Mouse (Mus musculus) adrenal gland, postnatal 14 days (tissue): ENCODE results near the gene Adcy1. TPM values are rescaled to one million over a fixed set of nuclear protein-coding genes. Genes with fewer than 3 reads are reported as not detected.

Experiments used
- DNase-seq: peaks from one replicate; pipeline ENCODE4 v3.0.0; 2021; ENCODE audit warnings: mixed read lengths
- long read RNA-seq, 2 experiments: library from polyadenylated mRNA; stranded (forward); transcript quantifications; one replicate each; pipeline ENCODE4 v2.0.0; 2021
- total RNA-seq: library from RNA; stranded (reverse); gene quantifications from 2 replicates; pipeline ENCODE4 v1.2.3, GENCODE M21; 2021

Adcy1 gene
- 2.9 and 3.7 TPM in 2 replicates for total RNA-seq
- long read RNA-seq, experiment 1, partial matches to known transcripts = 3 of 3 reads
- long read RNA-seq, experiment 1, other reads (novel, unspliced or antisense) = 0 of 3 reads
- long read RNA-seq, experiment 2, full-length matches to known transcripts = 1 of 3 reads
- long read RNA-seq, experiment 2, partial matches to known transcripts = 0 of 3 reads
- long read RNA-seq, experiment 2, other reads (novel, unspliced or antisense) = 2 of 3 reads

DNA sequence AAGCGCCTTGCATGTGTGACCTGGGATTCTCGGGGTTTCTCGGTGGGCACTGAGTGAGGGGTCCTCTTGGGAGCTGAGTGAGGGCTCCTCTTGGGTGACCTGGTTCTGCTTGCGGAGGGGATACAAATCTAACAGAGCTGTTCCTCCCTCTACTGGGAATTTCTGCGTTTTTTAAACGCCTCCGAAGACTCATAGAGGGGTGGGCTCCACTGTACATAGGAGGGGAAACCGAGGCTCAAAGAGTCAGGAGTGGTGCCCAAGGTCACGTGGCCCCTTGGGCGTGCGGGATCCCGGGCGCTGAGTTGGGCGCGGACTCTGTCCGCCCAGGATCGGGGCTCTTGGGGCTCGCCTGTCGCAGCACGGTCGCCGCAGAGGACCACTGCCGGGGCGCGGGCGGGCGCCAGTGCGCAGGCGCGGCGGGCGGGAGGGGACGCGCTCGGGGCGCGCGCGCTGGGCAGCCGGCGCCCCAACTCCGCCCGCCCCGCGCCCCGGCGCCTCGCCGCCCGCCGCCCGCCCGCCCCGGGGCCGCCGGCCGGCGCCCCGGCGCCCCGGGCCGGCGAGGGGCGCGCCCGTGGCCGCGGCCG is at the start of gene Adcy1:
Gene Adcy1, plus strand, starts transcription at position 489 of the 584 bp plus-strand sequence.
- peak; percentile 17 for DNase-seq

DNA sequence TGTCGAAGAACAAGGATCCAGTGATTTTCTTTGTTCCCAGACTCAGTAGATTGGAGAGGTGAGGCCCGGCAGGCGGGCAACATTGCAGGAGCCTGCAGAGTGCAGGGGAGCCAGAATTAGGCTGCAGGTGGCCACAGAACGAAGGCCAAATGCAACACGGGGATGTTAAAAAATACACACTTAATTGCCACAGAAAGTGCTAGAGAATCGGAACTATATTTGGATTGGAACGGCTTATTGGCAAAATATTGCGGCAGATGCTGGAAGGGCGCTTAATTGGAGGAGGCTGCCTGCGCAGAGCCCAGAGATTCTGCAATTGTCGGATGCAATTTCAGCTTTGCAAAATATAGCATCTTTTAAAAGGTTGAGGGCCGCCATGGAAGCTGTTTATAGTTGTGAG is 46.4 kb upstream of the Adcy1 start:
- no peak for DNase-seq

DNA sequence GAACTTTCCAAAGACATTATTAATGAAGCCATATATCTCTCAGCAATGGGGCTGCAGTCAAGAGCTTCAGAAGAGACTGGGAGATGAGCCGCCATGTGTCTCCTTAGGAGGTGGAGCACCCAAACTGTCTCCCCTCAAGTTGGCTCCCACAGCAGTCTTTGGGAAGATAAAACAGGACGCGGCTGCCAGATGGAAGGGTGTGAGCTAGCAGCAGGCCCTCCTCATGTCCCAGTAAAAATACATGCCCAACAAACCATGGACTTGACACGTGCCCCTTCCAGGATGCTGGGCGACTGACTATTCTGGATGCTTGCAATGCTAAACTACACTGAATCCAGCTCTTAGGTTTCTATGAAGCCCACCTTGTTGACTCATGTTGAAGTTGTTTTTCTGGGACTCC is 45.2 kb upstream of the Adcy1 start:
- DNase-seq = no peak

DNA sequence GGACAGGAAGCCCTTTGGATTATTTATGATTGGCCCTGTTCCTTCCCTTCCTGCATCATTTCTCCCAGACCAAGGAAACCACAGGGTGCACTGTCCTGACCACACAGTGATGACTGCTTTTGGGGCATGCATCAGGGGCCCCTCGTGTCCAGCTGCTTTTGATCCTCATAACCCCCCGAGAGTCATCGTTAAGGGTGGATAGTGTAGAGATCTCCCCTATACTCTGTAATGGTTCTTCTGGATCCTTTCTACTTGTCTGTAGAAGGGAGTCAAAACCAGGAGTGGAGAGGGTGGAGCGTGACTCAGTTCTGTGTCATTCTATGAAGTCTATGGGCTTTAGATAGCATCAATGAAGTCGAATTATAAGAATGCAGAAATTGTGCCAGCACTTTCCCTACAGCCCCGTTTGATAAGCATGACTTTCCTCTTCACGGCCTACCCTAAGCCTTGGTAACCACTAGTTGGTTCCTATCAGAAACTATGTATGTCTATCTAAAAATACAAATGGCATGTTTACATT is 44.2 kb upstream of the Adcy1 start:
- no peak for DNase-seq

DNA sequence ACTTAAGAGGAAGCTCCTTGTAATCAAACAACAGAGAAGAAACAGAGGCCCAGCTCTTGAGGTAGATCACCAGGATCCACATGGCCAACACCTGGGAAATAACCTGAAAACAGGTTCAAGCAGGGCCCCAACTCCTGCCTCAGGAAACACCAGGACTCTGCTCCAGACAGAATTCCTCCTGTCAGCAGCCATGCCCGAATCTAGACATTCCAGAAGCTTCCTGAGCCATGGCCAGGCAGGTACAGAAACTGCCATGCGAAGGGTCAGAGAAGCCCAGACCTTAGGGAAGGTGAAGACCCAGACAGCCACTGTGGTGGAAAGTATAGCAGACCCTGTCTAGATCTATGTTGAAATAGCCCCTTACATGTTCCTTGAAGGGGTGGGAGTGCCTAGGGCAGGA is 30.2 kb upstream of the Adcy1 start:
- no peak for DNase-seq

DNA sequence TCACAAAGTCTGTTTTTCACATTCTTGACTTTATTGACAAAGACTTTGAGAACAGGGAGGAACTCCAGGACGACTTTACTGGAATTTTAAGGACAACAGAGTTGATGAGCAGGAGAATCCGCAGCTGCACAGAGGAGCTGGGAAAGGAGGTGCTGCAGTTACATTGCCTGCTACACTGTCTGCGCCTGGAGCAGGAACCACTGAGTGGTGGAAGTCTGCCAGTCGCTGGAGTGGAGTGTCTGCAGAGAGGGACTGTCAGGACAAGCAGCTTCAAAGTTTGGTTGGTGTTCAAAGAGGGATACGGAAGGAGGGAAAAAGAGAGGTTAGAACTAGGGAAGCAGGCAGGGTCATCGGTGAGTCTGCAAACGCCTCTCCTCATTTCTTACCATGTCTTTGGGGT is 23.6 kb upstream of the Adcy1 start:
- DNase-seq = no peak

DNA sequence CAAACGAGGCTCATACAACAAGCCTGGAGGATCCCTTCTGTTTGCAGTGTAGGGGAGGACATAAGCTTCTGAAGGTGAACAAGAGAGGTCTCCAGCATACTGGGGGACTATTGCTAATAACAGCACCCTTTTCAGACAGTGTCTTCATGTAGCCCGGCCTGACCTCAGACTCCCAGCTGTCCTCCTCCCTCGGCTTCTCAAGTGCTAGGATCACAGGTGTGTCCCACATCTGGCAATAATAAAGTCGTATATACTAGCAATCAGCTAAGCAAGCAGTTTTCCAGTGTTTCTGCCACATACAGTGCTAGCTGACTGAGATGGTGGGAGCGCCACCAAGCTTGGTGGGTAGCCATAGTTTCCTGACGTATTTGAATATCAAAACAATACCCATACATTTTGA is 22.5 kb upstream of the Adcy1 start:
- no peak for DNase-seq

DNA sequence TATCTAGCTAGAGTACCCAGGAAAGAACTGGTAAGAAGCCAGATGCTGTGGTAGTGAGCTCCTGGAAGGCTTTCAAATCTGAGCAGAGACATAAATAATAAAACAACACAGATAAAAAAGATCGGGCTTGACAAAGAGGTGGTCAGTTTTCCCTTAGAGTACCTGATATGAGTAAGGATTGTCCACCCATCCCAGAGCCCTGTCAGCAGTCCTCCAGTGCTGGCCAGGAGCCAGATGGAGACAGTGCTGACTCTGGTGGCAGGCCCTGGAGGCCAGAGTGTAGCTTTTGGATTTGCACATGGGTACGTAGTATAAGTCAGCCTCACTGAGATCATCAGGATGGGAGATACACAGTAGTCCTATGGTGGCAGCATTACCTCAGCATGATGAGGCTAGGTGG is 16.1 kb upstream of the Adcy1 start:
- no peak for DNase-seq

DNA sequence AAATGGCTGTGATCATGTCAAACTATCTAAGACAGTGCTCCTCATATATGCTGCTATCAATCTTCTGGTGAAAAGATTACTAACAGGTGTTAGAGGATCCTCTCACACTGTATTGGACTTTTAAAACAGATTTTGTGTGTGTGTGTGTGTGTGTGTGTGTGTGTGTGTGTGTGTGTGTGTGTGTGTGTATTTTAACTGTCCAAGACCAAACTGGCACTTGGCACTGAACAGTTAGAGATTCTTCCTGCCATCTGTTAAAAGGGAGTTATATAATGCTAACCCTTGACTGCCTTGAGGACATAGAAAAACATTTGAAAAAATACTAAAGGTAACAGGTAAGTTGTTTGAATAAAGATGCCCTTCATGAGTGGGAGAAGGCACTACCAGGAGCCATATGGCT is 15.7 kb upstream of the Adcy1 start:
- DNase-seq = no peak

DNA sequence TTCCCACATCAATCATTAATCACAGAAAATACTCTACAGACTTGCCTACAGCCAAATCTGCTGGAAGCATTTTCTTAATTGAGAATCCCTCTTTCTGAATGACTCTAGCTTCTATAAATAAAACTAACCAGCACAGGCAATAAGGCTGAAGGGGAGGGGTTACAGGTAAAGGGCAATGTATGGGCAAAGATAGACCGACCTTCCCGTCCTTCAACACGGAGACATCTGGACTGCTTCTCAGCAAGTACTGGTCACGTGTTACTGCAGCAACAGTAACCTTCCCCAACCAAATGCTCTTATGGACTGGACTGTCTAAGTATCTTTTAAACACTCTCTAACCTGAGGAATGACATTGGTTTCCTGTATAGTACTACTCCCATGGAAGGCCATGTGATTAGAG is 9.6 kb upstream of the Adcy1 start:
- DNase-seq = no peak

DNA sequence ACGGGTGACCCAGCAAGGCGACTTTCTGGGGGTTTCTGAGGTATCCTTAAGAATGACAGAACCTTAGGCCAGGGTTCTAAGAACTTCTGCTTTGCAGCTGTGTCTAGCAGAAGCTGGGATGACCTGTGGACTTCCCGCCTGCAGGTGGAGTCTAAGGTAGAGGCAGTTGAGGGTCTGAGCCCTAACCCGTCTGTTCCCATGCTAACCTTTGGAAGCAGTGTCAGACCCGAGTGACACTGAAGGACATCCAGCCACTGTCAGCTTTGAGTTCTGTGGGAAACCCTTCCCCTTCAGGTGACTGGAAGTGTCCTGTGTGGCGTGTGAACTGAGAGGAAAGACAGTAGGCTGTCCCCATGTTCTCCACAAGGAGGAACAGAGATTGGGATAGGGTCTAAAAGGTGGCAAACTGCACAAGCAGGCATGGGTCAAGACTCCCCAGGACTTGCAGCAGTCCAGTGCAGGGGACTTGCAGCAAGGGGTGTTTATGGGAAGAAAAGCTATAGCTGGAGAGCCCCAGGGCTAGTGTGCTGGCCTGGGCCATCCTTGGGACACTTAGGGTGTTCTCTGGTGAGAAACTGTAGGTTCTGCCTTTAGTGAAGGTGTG is 8.5 kb upstream of the Adcy1 start:
- no peak for DNase-seq

DNA sequence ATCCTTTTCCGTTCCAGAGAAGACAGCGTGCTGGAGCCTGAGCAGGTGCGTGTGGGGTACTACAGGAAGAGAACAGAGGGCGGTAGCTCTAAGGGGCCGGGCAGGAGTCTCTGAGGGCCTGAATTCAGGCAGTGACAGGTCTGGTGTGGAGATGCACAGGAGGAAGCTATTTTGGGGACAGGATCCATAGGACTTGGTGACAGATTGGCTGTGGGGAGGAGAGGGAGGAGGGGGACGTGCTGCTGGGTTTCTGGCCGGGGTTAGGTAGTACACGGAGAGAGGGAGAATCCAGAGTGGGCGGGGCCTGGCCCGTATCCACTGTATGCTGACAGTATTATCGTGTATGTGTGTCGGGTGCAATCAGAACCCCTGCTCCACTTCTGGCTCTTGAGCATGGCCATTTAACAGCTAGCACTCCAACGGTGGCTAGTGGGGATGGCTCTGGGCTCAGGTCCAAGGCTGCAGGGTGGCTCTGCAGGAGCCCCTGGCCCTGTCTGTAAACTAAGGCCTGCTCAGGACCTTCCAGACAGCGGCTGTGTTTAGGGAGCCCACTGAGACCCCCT is 7.8 kb upstream of the Adcy1 start:
- DNase-seq = no peak

DNA sequence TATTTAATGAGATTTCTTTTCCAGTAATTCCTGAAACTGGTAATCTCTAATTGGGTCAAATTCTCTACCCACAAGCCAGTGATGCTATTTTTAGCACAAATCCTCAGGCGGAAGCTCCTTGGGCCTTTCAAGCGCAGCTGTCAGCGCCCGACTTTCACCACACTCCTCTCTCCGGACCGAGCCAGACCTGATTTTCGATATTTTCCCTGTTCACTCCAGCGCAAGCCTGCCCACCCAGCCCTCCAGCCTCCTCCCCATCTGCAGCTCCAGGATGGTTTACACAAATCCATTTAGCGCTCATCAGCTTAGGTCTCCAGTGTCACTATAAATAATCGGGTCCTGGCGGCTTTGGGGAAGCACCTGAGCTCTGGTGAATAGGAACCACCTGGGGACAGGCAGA is 7.2 kb upstream of the Adcy1 start:
- DNase-seq = no peak

DNA sequence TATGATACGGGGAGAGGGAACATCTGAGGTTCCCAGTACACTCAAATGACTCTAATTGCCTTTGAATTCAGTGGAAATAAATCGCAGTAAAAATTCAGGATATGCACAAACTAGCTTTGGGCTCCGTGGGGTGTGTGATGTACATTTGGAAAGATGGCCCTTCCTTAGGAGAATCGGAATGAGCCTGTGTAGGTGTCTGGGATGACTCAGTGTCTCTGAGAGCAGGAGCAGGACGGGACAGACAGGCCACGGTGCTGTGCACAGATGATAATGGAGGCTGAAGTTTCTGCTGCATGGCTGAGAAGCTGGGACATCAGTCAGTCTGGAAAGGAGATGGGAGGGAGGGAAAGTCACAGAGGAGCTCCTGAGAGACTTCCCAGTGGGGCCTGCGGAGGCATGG is 5.5 kb upstream of the Adcy1 start:
- DNase-seq = no peak

DNA sequence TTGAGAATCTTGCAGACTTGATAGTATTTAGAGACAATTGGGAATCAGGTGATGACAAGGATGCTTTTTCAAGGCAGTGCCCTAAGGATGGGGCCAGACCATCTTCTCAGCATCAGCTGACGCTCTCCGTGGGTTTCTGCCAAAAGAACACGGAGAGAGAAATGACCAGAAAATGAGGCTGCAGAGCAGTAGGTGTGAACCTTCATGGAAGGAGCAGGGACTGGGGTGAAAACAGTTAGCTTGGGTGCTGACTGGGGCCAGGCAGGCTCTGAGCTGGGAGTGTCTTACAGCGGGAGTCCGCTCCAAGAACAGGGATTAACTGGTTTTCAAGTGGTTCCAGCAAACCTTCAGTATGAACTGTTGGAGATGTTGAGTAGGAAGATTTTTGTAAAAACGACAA is 1.3 kb upstream of the Adcy1 start:
- DNase-seq = no peak

DNA sequence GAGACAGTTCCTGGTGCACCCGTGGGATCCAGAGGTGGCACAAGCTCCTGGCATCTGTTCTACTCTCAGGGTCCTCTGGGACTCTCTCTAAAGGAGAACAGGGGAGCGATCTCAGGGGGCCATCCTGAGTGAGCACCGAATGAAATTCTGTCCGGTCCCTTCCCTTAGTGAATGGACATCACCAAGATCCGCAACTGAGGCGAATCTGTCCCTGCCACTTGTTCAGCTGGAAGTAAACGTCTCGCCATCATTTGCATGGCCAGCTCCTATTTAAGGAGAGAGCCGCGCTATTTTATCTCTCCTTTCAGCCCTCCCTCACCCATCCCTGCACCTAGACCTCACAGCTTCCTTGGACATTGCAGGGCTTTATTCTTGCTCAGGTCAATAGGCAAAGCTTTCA is 723 bp upstream of the Adcy1 start:
- DNase-seq = no peak

DNA sequence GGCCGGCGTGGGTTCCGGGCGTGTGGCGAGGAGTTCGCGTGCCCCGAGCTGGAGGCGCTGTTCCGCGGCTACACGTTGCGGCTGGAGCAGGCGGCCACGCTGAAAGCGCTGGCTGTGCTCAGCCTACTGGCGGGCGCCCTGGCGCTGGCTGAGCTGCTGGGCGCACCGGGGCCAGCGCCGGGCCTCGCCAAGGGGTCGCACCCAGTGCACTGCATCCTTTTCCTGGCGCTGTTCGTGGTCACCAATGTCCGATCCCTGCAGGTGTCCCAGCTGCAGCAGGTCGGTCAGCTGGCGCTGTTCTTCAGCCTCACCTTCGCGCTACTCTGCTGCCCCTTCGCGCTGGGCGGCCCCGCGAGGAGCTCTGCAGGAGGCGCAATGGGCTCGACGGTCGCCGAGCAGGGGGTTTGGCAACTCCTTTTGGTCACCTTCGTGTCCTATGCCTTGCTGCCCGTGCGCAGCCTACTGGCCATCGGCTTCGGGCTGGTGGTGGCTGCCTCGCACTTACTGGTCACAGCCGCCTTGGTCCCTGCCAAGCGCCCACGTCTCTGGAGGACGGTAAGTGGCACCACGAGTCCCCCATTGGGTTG is 485 bp downstream of the Adcy1 start:
- DNase-seq = peak; percentile 34

DNA sequence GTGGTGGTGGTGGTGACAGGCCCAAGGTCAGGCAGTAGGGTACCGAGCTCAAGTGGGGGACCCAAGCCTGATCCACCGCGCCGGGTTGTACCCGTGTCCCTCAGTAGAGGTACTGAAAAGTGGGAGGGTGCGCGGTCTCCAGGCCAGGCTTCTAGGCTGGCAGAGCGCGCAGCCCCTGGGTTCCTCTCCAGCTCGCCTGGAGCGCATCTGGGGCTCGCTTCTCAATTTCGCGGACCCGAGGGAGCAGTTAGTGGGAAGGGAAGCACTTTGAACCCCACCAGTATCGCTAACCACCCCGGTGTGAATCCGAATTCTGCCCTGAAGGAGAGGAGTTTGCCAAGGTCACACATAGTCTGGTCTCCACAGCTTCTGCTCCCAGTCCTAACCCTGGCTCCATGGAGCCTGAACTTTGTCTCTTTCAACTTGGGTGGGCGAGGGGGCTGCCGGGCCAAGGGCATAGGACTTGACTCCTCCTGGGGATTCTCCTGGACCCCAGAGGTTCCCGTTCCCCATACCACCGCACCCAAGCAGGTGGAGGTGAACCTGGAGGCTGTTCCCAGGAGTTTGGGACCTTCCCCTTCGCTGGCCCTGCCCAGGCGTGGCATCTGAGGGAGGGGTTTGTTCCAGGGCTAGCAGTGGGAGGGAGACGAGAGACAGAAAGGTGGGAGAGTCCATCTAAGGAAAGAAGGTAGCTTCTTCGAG is 1.3 kb downstream of the Adcy1 start:
- peak; percentile 41 for DNase-seq

DNA sequence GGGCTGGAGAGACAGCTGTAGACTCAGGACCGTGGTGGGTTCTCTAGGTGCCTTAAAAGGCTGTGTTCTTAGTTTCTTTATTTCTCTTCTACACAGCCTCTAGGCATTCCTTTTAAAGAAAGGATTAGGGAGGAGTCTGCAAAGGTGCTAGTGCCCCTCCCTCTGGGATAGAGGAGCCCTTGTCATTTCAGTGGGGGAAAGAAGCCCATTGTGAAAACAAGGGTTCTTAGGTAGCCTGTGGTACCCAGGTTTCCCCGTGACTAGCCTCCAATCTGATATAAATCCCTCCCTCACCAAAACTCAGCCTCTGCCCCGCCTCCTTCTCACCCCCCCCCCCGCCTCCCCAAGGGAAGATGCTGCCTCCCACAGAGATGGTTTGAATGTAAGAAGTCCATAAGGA is 2.1 kb downstream of the Adcy1 start:
- DNase-seq = no peak

DNA sequence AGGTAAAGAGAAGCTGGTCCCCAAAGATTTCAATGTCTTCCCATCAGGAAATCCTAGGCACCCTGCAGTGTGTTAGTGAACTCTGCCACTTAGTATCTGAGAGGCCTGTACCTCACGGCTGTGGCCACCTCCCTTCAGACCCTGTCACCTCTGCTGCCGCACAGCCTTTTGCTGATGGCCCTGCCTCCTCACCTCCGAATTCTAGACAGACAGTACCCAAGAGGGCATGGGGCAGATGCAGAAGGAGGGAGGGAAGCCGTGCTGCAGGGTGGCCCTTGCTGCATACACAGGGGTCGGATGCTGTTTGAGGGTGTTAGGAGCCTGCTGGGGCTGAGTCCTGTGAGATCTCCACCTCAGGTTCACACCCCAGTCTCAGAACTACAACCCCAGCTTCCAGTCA is 2.6 kb downstream of the Adcy1 start:
- DNase-seq = no peak

DNA sequence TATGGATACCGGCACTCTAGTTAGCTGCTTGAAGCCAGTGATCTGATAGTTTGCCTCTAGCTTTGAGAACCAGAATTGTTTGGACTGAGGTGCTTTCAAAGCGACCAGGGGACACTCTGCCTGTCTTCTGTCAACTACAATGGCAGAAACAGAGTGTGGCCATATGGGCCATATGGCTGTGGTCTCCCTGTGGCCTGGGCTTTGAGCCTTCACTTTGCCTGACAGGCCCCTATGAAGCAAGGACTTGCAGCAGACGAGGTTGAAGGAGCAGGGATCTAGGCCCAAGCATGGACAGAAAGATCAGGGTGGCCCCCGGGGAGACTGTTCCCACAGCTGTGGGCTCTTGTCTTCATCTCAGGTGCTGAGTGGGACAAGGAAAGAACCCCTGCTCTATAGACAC is 4.0 kb downstream of the Adcy1 start:
- no peak for DNase-seq

DNA sequence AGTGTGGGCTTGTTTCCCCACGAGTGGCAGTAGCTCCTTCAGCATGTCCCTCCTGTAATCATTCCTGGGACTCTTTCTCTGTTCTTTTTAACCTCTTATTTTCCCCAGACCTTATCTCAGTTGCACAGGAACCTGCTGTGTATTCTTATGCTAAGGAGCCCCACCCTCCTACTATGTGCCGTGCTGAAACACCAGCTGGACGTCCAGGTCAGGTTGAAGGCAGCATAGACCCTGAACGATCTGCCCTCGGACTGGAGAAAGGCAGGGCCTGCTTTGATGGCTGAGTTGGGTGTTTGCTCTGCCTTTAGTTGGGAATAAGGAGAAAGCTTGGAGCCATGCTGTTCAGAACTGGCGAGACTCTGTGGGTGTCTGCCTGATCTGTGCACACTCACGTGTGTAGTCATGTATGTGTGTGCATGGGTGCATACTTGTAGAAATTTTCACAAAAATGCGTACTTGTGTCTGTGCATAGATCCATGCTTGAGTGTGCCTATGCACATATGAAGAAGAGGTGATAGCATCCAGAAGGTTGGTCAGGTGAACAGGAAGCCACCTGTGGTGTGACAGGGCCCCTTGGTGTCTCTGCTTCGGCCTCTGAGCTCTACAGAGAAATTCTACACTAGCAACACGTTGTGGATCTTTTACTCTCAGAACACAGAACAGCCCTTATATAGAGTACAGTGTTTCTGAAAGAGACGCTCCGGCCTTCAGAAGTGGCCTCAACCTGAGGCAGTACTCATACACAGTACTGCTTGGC is 5.4 kb downstream of the Adcy1 start:
- no peak for DNase-seq
